Mouse (Mus musculus) thymus, adult 2 months (tissue): ENCODE data around the gene Adgrv1. TPM values are rescaled to one million over a fixed set of nuclear protein-coding genes. Genes with fewer than 3 reads are reported as not detected.

ENCODE experiments used
- DNase-seq: peaks from one replicate; pipeline ENCODE4 v3.0.0; 2021
- H3K27ac ChIP-seq: fragments of 200-500 bp; 2 replicates; pipeline ENCODE4 v1.5.1; 2012; ENCODE audit warnings: low read length, control low read depth; ENCODE audit not compliant: control insufficient read depth, insufficient read depth
- H3K27me3 ChIP-seq: fragments of 200-500 bp; 2 replicates; pipeline ENCODE4 v1.6.1; 2012; ENCODE audit warnings: mild to moderate bottlenecking, low read length, moderate library complexity, mixed read lengths; ENCODE audit not compliant: control insufficient read depth, insufficient read depth
- H3K36me3 ChIP-seq: fragments of 200-500 bp; 2 replicates; pipeline ENCODE4 v1.6.1; 2012; ENCODE audit warnings: mild to moderate bottlenecking, low read length, moderate library complexity; ENCODE audit not compliant: control insufficient read depth, insufficient read depth
- H3K4me1 ChIP-seq: fragments of 200-500 bp; replicated peaks from 2 replicates; pipeline ENCODE4 v1.6.1; 2012; ENCODE audit warnings: low read length; ENCODE audit not compliant: control insufficient read depth, insufficient read depth
- H3K4me3 ChIP-seq: fragments of 200-500 bp; 2 replicates; pipeline ENCODE4 v1.5.1; 2012; ENCODE audit warnings: mild to moderate bottlenecking, low read length, control low read depth, moderate library complexity; ENCODE audit not compliant: control insufficient read depth, insufficient read depth
- CTCF ChIP-seq: fragments of 200-500 bp; IDR thresholded peaks from 2 replicates; pipeline ENCODE4 v1.5.1; 2012; ENCODE audit warnings: mild to moderate bottlenecking, control low read depth, low read length, moderate library complexity, borderline replicate concordance; ENCODE audit not compliant: control insufficient read depth, poor library complexity, insufficient read depth; ENCODE audit errors: extremely low read depth
- POLR2A ChIP-seq: fragments of 200-500 bp; IDR thresholded peaks from 2 replicates; pipeline ENCODE4 v1.6.1; 2012; ENCODE audit warnings: mild to moderate bottlenecking, low read length, control low read depth, moderate library complexity; ENCODE audit not compliant: control insufficient read depth, poor library complexity, insufficient read depth; ENCODE audit errors: extremely low read depth
- WGBS: fragments of 180-500 bp; shearing (Covaris S2); methylation state at CpG from one replicate; pipeline ENCODE4 v1.1.7; 2018; 5-methylcytosine and 5-hydroxymethylcytosine counted together
- polyA plus RNA-seq: library from polyadenylated mRNA; depleted of rRNA; stranded (reverse); fragments of >200 nt; gene quantifications from 2 replicates; pipeline ENCODE4 v1.2.3, GENCODE M21; 2012

The Adgrv1 gene
- polyA plus RNA-seq, 1 experiment: 0.27 TPM

GRCm38 (mm10) chr13:81370196-81370595 lies 262.8 kb downstream of the Adgrv1 start:
- Histone ChIP-seq H3K4me1 (no peaks in the 10 kb centered on the region), H3K27ac (no peak overlapping the region), H3K4me3 (no peak overlapping the region), H3K36me3 (no peaks in the 10 kb centered on the region), H3K27me3 (no peaks in the 10 kb centered on the region)
- DNase-seq: no peak
- TF ChIP-seq CTCF: no peak
- TF ChIP-seq POLR2A: no peak
- 90% methylated on average over 6 of the region's 6 CpGs for WGBS

- no peaks in the 10 kb centered on the region for H3K4me1 ChIP-seq
- TF ChIP-seq CTCF (no peak), POLR2A (no peak)
- no peak overlapping the region for H3K4me3 ChIP-seq
- no peaks in the 10 kb centered on the region for H3K27me3 ChIP-seq
- 81% methylated on average over 2 of the region's 2 CpGs for WGBS
- H3K36me3 ChIP-seq: no peaks in the 10 kb centered on the region
- H3K27ac ChIP-seq: no peak overlapping the region
- DNase-seq: no peak
These were observed 263.4 kb downstream of the Adgrv1 start for GRCm38 (mm10) chr13:81369564-81369963.

GRCm38 (mm10) chr13:81368987-81369386 lies 264.0 kb downstream of the Adgrv1 start:
- no peak overlapping the region for H3K4me3 ChIP-seq
- TF ChIP-seq CTCF: no peak
- TF ChIP-seq POLR2A: no peak
- no peaks in the 10 kb centered on the region for H3K36me3 ChIP-seq
- no peak overlapping the region for H3K27ac ChIP-seq
- no peaks in the 10 kb centered on the region for H3K4me1 ChIP-seq
- no peaks in the 10 kb centered on the region for H3K27me3 ChIP-seq
- WGBS: 77% methylated on average over 4 of the region's 4 CpGs
- DNase-seq: no peak

- no peaks in the 10 kb centered on the region for H3K27me3 ChIP-seq
- H3K4me1 ChIP-seq: no peaks in the 10 kb centered on the region
- H3K27ac ChIP-seq: no peak overlapping the region
- WGBS: 84% methylated on average over 4 of the region's 4 CpGs
- H3K4me3 ChIP-seq: no peak overlapping the region
- TF ChIP-seq CTCF: no peak
- no peak for TF ChIP-seq POLR2A
- DNase-seq: no peak
- no peaks in the 10 kb centered on the region for H3K36me3 ChIP-seq
These were observed 265.1 kb downstream of the Adgrv1 start for GRCm38 (mm10) chr13:81367681-81368376.

GRCm38 (mm10) chr13:81360338-81360737 lies 272.6 kb downstream of the Adgrv1 start:
- Histone ChIP-seq H3K4me1 (no peaks in the 10 kb centered on the region), H3K27ac (no peak overlapping the region), H3K27me3 (no peaks in the 10 kb centered on the region; the same call in 1 of the 2 replicates), H3K4me3 (no peak overlapping the region), H3K36me3 (no peaks in the 10 kb centered on the region)
- TF ChIP-seq CTCF (no peak), POLR2A (no peak)
- WGBS: 91% methylated on average over 2 of the region's 2 CpGs
- DNase-seq: no peak

GRCm38 (mm10) chr13:81358766-81359165 lies 274.2 kb downstream of the Adgrv1 start:
- TF ChIP-seq CTCF (no peak), POLR2A (no peak)

More at GRCm38 (mm10) chr13:81358766-81359165, 274.2 kb downstream of the Adgrv1 start:
- no peak overlapping the region for H3K27ac ChIP-seq
- H3K4me1 ChIP-seq: no peaks in the 10 kb centered on the region
- WGBS: 87% methylated on average over 1 of the region's 1 CpGs
- no peak for DNase-seq
- no peak overlapping the region for H3K4me3 ChIP-seq
- no peaks in the 10 kb centered on the region; the same call in 1 of the 2 replicates for H3K27me3 ChIP-seq
- H3K36me3 ChIP-seq: no peaks in the 10 kb centered on the region
